In genomic region chr13:37470230-37470907, GRCm38 (mm10) we compare ENCODE assay signal across 23 mouse cellular contexts.
DNase-seq lines count a peak whose midpoint lies in the region; ATAC-seq and TF ChIP-seq lines count a peak whose summit lies in the region.
"Had no signal": no experiment of that assay in that cellular context is flagged by ENCODE, and none has a peak within 500 bp of the region (broad histone marks: within the 10 kb centered on the region; RNA-seq: fewer than 3 reads in every experiment).

No protein-coding gene starts in this region.

- no peak overlapping the region for H3K4me3 ChIP-seq in embryonic facial prominence, embryonic 14.5 days (ENCODE audit: low read depth, low read length)
- H3K4me3 ChIP-seq in embryonic facial prominence, embryonic 10.5 days = no peak overlapping the region
- no peak overlapping the region for H3K4me3 ChIP-seq in liver, postnatal 0 days (ENCODE audit: low read depth, low read length)
- H3K4me3 ChIP-seq in liver, embryonic 11.5 days (ENCODE audit: low read depth, low read length) = no peak overlapping the region
- no peak overlapping the region for H3K4me3 ChIP-seq in neural tube, embryonic 14.5 days (ENCODE audit: low read depth, low read length)
- no peak overlapping the region for H3K4me3 ChIP-seq in neural tube, embryonic 15.5 days (replicated peaks)
- no peak overlapping the region for H3K4me3 ChIP-seq in small intestine, adult 2 months (ENCODE audit: low read depth, low read length)
- H3K4me3 ChIP-seq: gastrocnemius, adult 2 months; neural tube, embryonic 12.5 days had no signal

- no peaks in the 10 kb centered on the region for H3K36me3 ChIP-seq in embryonic facial prominence, embryonic 14.5 days (ENCODE audit: control insufficient read depth, insufficient read depth, low read length)
- H3K36me3 ChIP-seq in embryonic facial prominence, embryonic 10.5 days (replicated peaks) = no peaks in the 10 kb centered on the region
- no peaks in the 10 kb centered on the region for H3K36me3 ChIP-seq in liver, postnatal 0 days (replicated peaks; ENCODE audit: insufficient read depth, low read length)
- H3K36me3 ChIP-seq in liver, embryonic 11.5 days (ENCODE audit: control insufficient read depth, insufficient read depth, low read length) = no peaks in the 10 kb centered on the region
- no peaks in the 10 kb centered on the region for H3K36me3 ChIP-seq in neural tube, embryonic 14.5 days (ENCODE audit: control insufficient read depth, insufficient read depth, low read length)
- no peaks in the 10 kb centered on the region for H3K36me3 ChIP-seq in neural tube, embryonic 15.5 days
- no peaks in the 10 kb centered on the region for H3K36me3 ChIP-seq in small intestine, adult 2 months (ENCODE audit: control insufficient read depth, insufficient read depth, low read length)
- H3K36me3 ChIP-seq: neural tube, embryonic 12.5 days had no signal

- no peak overlapping the region for H3K27ac ChIP-seq in embryonic facial prominence, embryonic 14.5 days (replicated peaks; ENCODE audit: low read depth, low read length)
- no peak overlapping the region for H3K27ac ChIP-seq in embryonic facial prominence, embryonic 10.5 days (replicated peaks)
- H3K27ac ChIP-seq in liver, postnatal 0 days (ENCODE audit: low read depth) = no peak overlapping the region
- H3K27ac ChIP-seq in liver, embryonic 11.5 days (ENCODE audit: low read depth, low read length) = no peak overlapping the region
- no peak overlapping the region for H3K27ac ChIP-seq in neural tube, embryonic 14.5 days (ENCODE audit: low read depth, low read length)
- no peak overlapping the region for H3K27ac ChIP-seq in neural tube, embryonic 15.5 days (replicated peaks)
- peak overlapping the region; percentile 65 for H3K27ac ChIP-seq in small intestine, adult 2 months (ENCODE audit: insufficient read depth, low read depth, low read length)
- H3K27ac ChIP-seq: gastrocnemius, adult 2 months; hindbrain, embryonic 14.5 days; macrophage; neural tube, embryonic 12.5 days had no signal

- TF ChIP-seq POLR2A in small intestine, adult 2 months (IDR thresholded peaks at IDR 0.05; ENCODE audit: low read depth, low read length) = no peak

- H3K4me1 ChIP-seq in embryonic facial prominence, embryonic 14.5 days (ENCODE audit: control insufficient read depth, insufficient read depth, low read length) = peaks cover 5% of the 10 kb centered on the region; the same call in 1 of the 2 replicates
- H3K4me1 ChIP-seq in embryonic facial prominence, embryonic 10.5 days = peaks cover 9% of the 10 kb centered on the region
- peaks cover 10% of the 10 kb centered on the region for H3K4me1 ChIP-seq in liver, postnatal 0 days (ENCODE audit: insufficient read depth)
- H3K4me1 ChIP-seq in liver, embryonic 11.5 days (replicated peaks; ENCODE audit: control insufficient read depth, insufficient read depth, low read length) = peaks cover 8% of the 10 kb centered on the region
- peaks cover 3% of the 10 kb centered on the region; the same call in 1 of the 2 replicates for H3K4me1 ChIP-seq in neural tube, embryonic 14.5 days (ENCODE audit: control insufficient read depth, insufficient read depth, low read length)
- peaks cover 14% of the 10 kb centered on the region for H3K4me1 ChIP-seq in neural tube, embryonic 15.5 days
- peaks cover 26% of the 10 kb centered on the region for H3K4me1 ChIP-seq in small intestine, adult 2 months (ENCODE audit: control insufficient read depth, insufficient read depth, insufficient read length, low read length)

- no peak for TF ChIP-seq CTCF in liver, postnatal 0 days (IDR thresholded peaks at IDR 0.05; ENCODE audit: low read depth)
- TF ChIP-seq CTCF in small intestine, adult 2 months (IDR thresholded peaks at IDR 0.05; ENCODE audit: extremely low read depth, insufficient read length, insufficient replicate concordance, low read depth, low read length) = no peak

- no peak overlapping the region for H3K9ac ChIP-seq in embryonic facial prominence, embryonic 14.5 days (ENCODE audit: low read depth, low read length)
- H3K9ac ChIP-seq in liver, postnatal 0 days (replicated peaks) = 0 out of 2 replicates have a peak overlapping the region, but pooled peaks have one; percentile 7
- H3K9ac ChIP-seq in liver, embryonic 11.5 days (ENCODE audit: low read depth, low read length) = no peak overlapping the region
- H3K9ac ChIP-seq in neural tube, embryonic 14.5 days (replicated peaks; ENCODE audit: low read depth, low read length) = no peak overlapping the region
- no peak overlapping the region for H3K9ac ChIP-seq in neural tube, embryonic 15.5 days (replicated peaks)
- H3K9ac ChIP-seq: hindbrain, embryonic 14.5 days; neural tube, embryonic 12.5 days had no signal

- WGBS in embryonic facial prominence, embryonic 14.5 days = 42% methylated on average over 11 of the region's 11 CpGs
- 53% methylated on average over 11 of the region's 11 CpGs for WGBS in embryonic facial prominence, embryonic 10.5 days
- 29% methylated on average over 11 of the region's 11 CpGs for WGBS in liver, postnatal 0 days (ENCODE audit: insufficient replicate concordance)
- 31% methylated on average over 11 of the region's 11 CpGs for WGBS in liver, embryonic 11.5 days
- WGBS in neural tube, embryonic 14.5 days = 35% methylated on average over 11 of the region's 11 CpGs
- WGBS in neural tube, embryonic 15.5 days = 34% methylated on average over 11 of the region's 11 CpGs
- WGBS in small intestine, adult 2 months = 15% methylated on average over 11 of the region's 11 CpGs

- TF ChIP-seq EP300 in liver, postnatal 0 days (IDR thresholded peaks at IDR 0.05; ENCODE audit: low read depth) = no peak

- H3K4me2 ChIP-seq in embryonic facial prominence, embryonic 14.5 days (ENCODE audit: low read depth, low read length) = no peak overlapping the region
- H3K4me2 ChIP-seq in liver, postnatal 0 days (ENCODE audit: low read depth, low read length) = no peak overlapping the region
- H3K4me2 ChIP-seq in liver, embryonic 11.5 days = no peak overlapping the region
- H3K4me2 ChIP-seq in neural tube, embryonic 14.5 days (ENCODE audit: low read depth, low read length) = no peak overlapping the region
- H3K4me2 ChIP-seq in neural tube, embryonic 15.5 days = no peak overlapping the region
- H3K4me2 ChIP-seq: heart, embryonic 11.5 days; hindbrain, embryonic 14.5 days; midbrain, embryonic 11.5 days; neural tube, embryonic 12.5 days had no signal

- ATAC-seq in embryonic facial prominence, embryonic 14.5 days (ENCODE audit: low read depth) = 0 out of 2 replicates have a peak, but pooled peaks have one; percentile 57
- no peak for ATAC-seq in liver, postnatal 0 days
- ATAC-seq in liver, embryonic 11.5 days (replicated peaks; ENCODE audit: low FRiP score) = no peak
- ATAC-seq in neural tube, embryonic 14.5 days (ENCODE audit: low read depth) = 0 out of 2 replicates have a peak, but pooled peaks have one; percentile 41
- ATAC-seq in neural tube, embryonic 15.5 days (ENCODE audit: low FRiP score) = no peak
- ATAC-seq: CD4-positive, CD25-positive, alpha-beta regulatory T cell, adult 4 months; Patski had no signal

- H3K27me3 ChIP-seq in embryonic facial prominence, embryonic 14.5 days (replicated peaks; ENCODE audit: control insufficient read depth, insufficient read depth, low read length) = no peaks in the 10 kb centered on the region
- H3K27me3 ChIP-seq in embryonic facial prominence, embryonic 10.5 days (replicated peaks; ENCODE audit: low read depth, poor library complexity, severe bottlenecking) = peaks cover 28% of the 10 kb centered on the region; the same call in 1 of the 2 replicates
- H3K27me3 ChIP-seq in liver, postnatal 0 days (ENCODE audit: insufficient read depth, low read length) = no peaks in the 10 kb centered on the region
- H3K27me3 ChIP-seq in liver, embryonic 11.5 days (replicated peaks; ENCODE audit: control insufficient read depth, insufficient read depth, low read length) = 0 out of 2 replicates have a peak, but pooled peaks cover 2% of the 10 kb centered on the region
- no peaks in the 10 kb centered on the region; the same call in 1 of the 2 replicates for H3K27me3 ChIP-seq in neural tube, embryonic 14.5 days (ENCODE audit: control insufficient read depth, insufficient read depth, low read length)
- no peaks in the 10 kb centered on the region for H3K27me3 ChIP-seq in neural tube, embryonic 15.5 days (replicated peaks)
- H3K27me3 ChIP-seq in small intestine, adult 2 months (ENCODE audit: control insufficient read depth, insufficient read depth, low read length) = no peaks in the 10 kb centered on the region
- H3K27me3 ChIP-seq: neural tube, embryonic 12.5 days; Patski had no signal

- DNase-seq in embryonic facial prominence, embryonic 14.5 days (ENCODE audit: low spot score) = peak; percentile 51
- no peak for DNase-seq in embryonic facial prominence, embryonic 10.5 days (ENCODE audit: low spot score)
- DNase-seq in liver, postnatal 0 days = no peak
- DNase-seq in liver, embryonic 11.5 days (ENCODE audit: low spot score) = no peak
- no peak for DNase-seq in layer of hippocampus, adult 8-10 months (ENCODE audit: low spot score in 2 of 2)
- DNase-seq: adrenal gland, postnatal 10 days; cerebellum, adult 9-11 months; embryo, embryonic 11 days; gastrocnemius, adult 2 months; kidney, adult 18-20 months; kidney, postnatal 10 days; layer of hippocampus, postnatal 36 days; right cerebral cortex, postnatal 14 days had no signal

- H3K9me3 ChIP-seq in embryonic facial prominence, embryonic 14.5 days (ENCODE audit: control insufficient read depth, low read length) = no peaks in the 10 kb centered on the region
- no peaks in the 10 kb centered on the region for H3K9me3 ChIP-seq in embryonic facial prominence, embryonic 10.5 days
- H3K9me3 ChIP-seq in liver, postnatal 0 days (ENCODE audit: low read length) = no peaks in the 10 kb centered on the region
- H3K9me3 ChIP-seq in liver, embryonic 11.5 days (ENCODE audit: control insufficient read depth, low read length) = no peaks in the 10 kb centered on the region
- no peaks in the 10 kb centered on the region for H3K9me3 ChIP-seq in neural tube, embryonic 14.5 days (ENCODE audit: control insufficient read depth, low read length)
- no peaks in the 10 kb centered on the region for H3K9me3 ChIP-seq in neural tube, embryonic 15.5 days (replicated peaks)
- H3K9me3 ChIP-seq: neural tube, embryonic 12.5 days had no signal

Comparison
In these comparisons a context has a peak if more than half of its experiments do, and no peak if none do; other contexts are left out.
1. ATAC-seq: peak in embryonic facial prominence, embryonic 14.5 days (single experiment) and neural tube, embryonic 14.5 days (single experiment); none in liver, postnatal 0 days (single experiment), liver, embryonic 11.5 days (single experiment) and neural tube, embryonic 15.5 days (single experiment).